Mouse (Mus musculus) adrenal gland, postnatal 4 days (tissue): ENCODE measurements around the gene Dedd2. TPM values are rescaled to one million over a fixed set of nuclear protein-coding genes. Genes with fewer than 3 reads are reported as not detected.
"Not testable (repeated sequence)": the region's sequence is repeated elsewhere in the genome, so short reads cannot be mapped to it uniquely, and the experiment has no call there.

ENCODE experiments used
- DNase-seq, 2 experiments: peaks; one replicate each; pipeline ENCODE4 v3.0.0; 2021 to 2022; ENCODE audit warnings: low spot score in 2 of 2, mixed read lengths in 2 of 2
- long read RNA-seq, 2 experiments: library from polyadenylated mRNA; stranded (forward); transcript quantifications; one replicate each; pipeline ENCODE4 v2.0.0; 2021
- total RNA-seq, 2 experiments: library from RNA; stranded (reverse); gene quantifications; 2 replicates each; pipeline ENCODE4 v1.2.3; 2021

The Dedd2 gene
- total RNA-seq: 10 to 100 TPM; 15.6 to 16.4 TPM
- long read RNA-seq, experiment 1, full-length matches to known transcripts: 5 of 28 reads
- long read RNA-seq, experiment 1, partial matches to known transcripts: 3 of 28 reads
- long read RNA-seq, experiment 1, other reads (novel, unspliced or antisense): 20 of 28 reads
- long read RNA-seq, experiment 2, full-length matches to known transcripts: 9 of 32 reads
- long read RNA-seq, experiment 2, partial matches to known transcripts: 0 of 32 reads
- long read RNA-seq, experiment 2, other reads (novel, unspliced or antisense): 23 of 32 reads

GRCm38 (mm10) chr7:25220457-25221101, at the start of gene Dedd2:
TSS of gene Dedd2 (minus strand) at chr7:25220615.
- no peak for DNase-seq

GRCm38 (mm10) chr7:25269545-25270271, 49.3 kb upstream of the Dedd2 start:
- no peak for DNase-seq

GRCm38 (mm10) chr7:25269029-25269428, 48.6 kb upstream of the Dedd2 start:
- DNase-seq: no peak

- no peak for DNase-seq
These were observed 48.2 kb upstream of the Dedd2 start for GRCm38 (mm10) chr7:25268588-25268987.

- peak; percentile 83 to 92 for DNase-seq
These were observed 47.5 kb upstream of the Dedd2 start for GRCm38 (mm10) chr7:25267751-25268463.

DNA sequence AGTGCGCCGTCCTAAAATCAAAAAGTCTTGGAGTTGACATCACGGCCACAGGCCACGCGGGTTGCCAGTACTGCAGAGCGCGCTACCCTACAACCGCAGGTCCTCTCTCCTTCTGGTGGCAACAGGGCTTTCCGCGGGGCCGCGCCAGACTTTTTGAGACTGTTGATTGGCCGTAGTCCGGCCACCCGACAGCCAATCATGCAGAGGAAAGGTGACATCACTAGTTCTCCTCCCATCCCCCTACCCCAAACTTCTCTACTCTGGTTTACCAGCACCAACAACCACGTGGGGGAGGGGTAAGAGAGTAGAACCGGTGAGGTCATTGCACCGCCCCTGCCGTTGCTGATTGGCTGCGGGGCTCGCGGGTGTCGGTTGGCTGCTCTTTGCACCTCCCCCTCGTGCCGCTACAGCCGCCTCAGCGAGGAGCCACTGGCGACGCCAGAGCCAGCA, 46.9 kb upstream of the Dedd2 start, which contains the start of gene Cic:
TSS of gene Cic (plus strand) at position 404 of the 450 bp plus-strand sequence.
- peak; percentile 82 to 99 for DNase-seq

GRCm38 (mm10) chr7:25266180-25266962, 46.0 kb upstream of the Dedd2 start:
- DNase-seq: no peak

DNA sequence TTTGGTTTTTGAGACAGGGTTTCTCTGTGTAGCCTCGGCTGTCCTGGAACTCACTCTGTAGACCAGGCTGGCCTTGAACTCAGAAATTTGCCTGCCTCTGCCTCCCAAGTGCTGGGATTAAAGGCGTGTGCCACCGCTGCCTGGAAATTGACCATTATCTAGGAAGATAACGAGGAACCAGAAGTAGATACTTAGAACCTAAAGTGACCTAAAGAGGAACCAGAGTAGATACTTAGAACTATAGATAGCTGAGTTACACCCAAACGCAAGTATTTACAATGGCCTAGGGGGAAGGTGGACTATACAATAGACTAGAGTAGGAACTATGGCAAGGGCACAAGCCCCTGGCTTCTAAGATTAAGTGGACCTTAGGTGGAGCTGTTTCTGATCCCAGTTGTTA, 45.3 kb upstream of the Dedd2 start:
- not testable (repeated sequence) for DNase-seq

DNA sequence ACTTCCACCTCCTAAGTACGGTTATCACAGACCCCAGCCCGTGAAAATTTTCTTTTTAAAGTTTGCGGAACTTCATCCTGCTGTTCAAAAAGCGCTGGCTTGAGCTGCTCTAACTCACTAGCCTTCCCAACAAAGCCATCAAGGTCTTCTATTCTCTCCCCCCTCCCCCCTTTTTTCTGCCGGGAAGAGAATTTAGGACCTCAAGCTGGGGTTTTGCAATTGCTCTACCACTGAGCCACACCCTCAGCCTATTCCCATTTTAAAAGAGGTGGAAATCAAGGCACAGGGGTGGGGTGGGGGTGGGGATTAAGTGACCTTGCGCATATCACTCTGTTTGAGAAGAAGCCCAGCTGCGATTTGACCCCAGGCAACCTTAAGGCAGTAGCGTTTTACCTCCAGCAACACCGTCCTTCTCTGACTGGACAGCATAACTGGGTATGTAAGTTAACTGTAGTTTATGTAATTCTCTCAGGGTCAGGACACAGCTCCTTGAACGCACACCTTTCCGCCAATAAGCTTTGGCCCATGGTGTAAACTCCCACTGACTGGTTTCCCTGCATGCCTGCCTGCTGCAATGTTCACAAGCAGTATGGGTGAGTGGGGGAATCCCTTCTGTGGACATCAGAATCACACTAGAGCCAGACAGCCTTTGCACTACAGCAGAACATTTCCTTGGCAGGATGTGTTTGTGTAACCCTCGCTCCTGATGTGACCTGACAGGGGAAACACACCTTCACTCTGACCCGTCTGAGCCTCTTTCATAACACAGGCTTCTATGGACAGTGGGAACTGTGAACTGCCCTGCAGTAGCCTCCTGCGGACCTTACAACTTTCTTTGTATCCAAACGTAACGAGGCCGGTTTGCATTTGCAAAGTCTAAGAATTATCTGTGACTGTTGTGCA, 43.8 kb upstream of the Dedd2 start:
- no peak for DNase-seq

DNA sequence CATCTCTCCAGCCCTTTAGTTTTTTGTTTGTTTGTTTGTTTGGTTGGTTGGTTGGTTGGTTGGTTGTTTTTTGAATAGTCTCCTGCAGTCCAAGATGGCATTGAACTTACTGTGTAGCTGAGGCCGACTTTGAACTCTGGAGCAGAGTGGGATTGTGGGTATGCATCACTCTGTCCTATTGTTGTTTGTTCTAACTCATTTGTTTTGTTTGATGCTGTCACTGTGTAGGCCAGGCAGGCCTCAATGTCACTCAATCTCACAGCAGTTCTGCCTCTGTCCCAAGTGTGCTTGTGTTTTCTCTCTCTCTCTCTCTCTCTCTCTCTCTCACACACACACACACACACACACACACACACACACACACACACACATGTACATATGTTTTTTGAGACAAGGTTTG, 41.5 kb upstream of the Dedd2 start:
- no peak for DNase-seq

GRCm38 (mm10) chr7:25251822-25252221, 31.4 kb upstream of the Dedd2 start:
- no peak for DNase-seq

DNA sequence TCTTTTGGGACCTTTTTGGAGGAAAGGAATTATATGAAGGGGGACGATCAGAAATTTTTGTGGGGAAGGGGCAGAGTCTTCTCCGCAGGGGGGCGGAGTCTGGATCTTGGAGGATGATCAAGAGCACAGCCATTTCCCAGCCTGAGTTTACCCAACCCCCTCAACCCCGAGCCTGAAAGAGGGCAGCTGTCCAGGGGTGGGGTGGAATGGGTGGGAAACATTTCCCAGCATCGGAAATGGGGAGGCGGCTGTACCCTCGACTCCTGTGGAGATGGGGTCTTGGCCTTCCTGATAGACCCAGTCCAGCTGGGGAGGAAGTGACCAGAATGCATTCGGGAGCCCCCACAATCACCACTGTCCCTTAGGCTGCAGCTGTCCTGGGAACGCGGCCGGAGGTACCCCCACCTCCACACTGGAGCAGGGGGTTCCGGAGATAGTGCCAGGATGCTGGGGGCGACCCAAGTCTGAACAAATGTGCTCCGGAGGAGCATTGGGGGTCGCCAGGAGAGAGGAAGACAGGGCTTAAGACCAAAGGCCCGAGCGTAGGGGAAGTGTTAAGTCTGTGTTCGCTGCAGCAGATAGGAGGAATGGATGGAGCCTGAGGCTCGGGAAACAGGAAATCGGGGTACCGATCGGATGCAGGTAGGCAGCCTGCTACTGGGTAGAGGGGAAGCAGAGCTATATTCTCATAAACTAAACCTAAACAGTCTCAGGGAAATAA, 30.8 kb upstream of the Dedd2 start:
- DNase-seq: peak in 1 of 2 experiments; percentile 42

- peak; percentile 92 to 97 for DNase-seq
These were observed 29.9 kb upstream of the Dedd2 start, which contains the start of gene Erf for GRCm38 (mm10) chr7:25250141-25250972. TSS of gene Erf (minus strand) at chr7:25250761.

- DNase-seq: peak; percentile 56 to 59
These were observed 29.1 kb upstream of the Dedd2 start for GRCm38 (mm10) chr7:25249314-25250140.

- DNase-seq: no peak
These were observed 28.5 kb upstream of the Dedd2 start for GRCm38 (mm10) chr7:25248846-25249313.

GRCm38 (mm10) chr7:25248018-25248647, 27.7 kb upstream of the Dedd2 start:
- no peak for DNase-seq
